Mouse (Mus musculus) limb, embryonic 14.5 days (tissue): ENCODE measurements around the gene Angptl8. TPM values are rescaled to one million over a fixed set of nuclear protein-coding genes. Genes with fewer than 3 reads are reported as not detected.
"Not testable (repeated sequence)": the region's sequence is repeated elsewhere in the genome, so short reads cannot be mapped to it uniquely, and the experiment has no call there.

ENCODE experiments used
- ATAC-seq: fragments of 200-750 bp; cut with Nextera tagmentation; 2 replicates; pipeline ENCODE4 v1.8.0; 2017; ENCODE audit warnings: low read depth, moderate number of reproducible peaks, moderate TSS enrichment; ENCODE audit not compliant: low FRiP score
- DNase-seq: peaks from one replicate; pipeline ENCODE4 v3.0.0-alpha.2; 2015; ENCODE audit warnings: low spot score
- H3K27ac ChIP-seq: fragments of 300-500 bp; sonication (generic); replicated peaks from 2 replicates; pipeline ENCODE4 v1.5.1; 2014; ENCODE audit warnings: low read depth, mild to moderate bottlenecking, low read length, moderate library complexity, mixed read lengths
- H3K27me3 ChIP-seq: fragments of 300-500 bp; sonication (generic); 2 replicates; pipeline ENCODE4 v1.6.1; 2014; ENCODE audit warnings: low read length, mixed read lengths; ENCODE audit not compliant: control insufficient read depth, insufficient read depth
- H3K36me3 ChIP-seq: fragments of 300-500 bp; sonication (generic); 2 replicates; pipeline ENCODE4 v1.6.1; 2014; ENCODE audit warnings: mild to moderate bottlenecking, low read length, moderate library complexity, mixed read lengths; ENCODE audit not compliant: control insufficient read depth, insufficient read depth
- H3K4me1 ChIP-seq: fragments of 300-500 bp; sonication (generic); 2 replicates; pipeline ENCODE4 v1.6.1; 2014; ENCODE audit warnings: antibody characterized with exemption, low read length, mixed read lengths; ENCODE audit not compliant: control insufficient read depth, insufficient read depth
- H3K4me2 ChIP-seq: fragments of 300-500 bp; sonication (generic); replicated peaks from 2 replicates; pipeline ENCODE4 v1.6.1; 2014; ENCODE audit warnings: low read depth, mild to moderate bottlenecking, low read length, moderate library complexity; ENCODE audit not compliant: severe bottlenecking
- H3K4me3 ChIP-seq: fragments of 300-500 bp; sonication (generic); replicated peaks from 2 replicates; pipeline ENCODE4 v1.5.1; 2014; ENCODE audit warnings: low read length
- H3K9ac ChIP-seq: fragments of 300-500 bp; sonication (generic); 2 replicates; pipeline ENCODE4 v1.6.1; 2014; ENCODE audit warnings: mild to moderate bottlenecking, low read depth, low read length, moderate library complexity; ENCODE audit not compliant: severe bottlenecking
- H3K9me3 ChIP-seq: fragments of 300-500 bp; sonication (generic); 2 replicates; pipeline ENCODE4 v1.6.1; 2016; ENCODE audit warnings: low read length; ENCODE audit not compliant: control insufficient read depth
- POLR2A ChIP-seq: fragments of 200-500 bp; IDR thresholded peaks from 2 replicates; pipeline ENCODE4 v1.8.0; 2012; ENCODE audit warnings: inconsistent platforms, mild to moderate bottlenecking, moderate library complexity, borderline replicate concordance; ENCODE audit not compliant: insufficient read depth, insufficient read length; ENCODE audit errors: extremely low read depth
- whole genome bisulfite sequencing: fragments of 180-500 bp; shearing (Covaris S2); extraction: QIAGEN DNeasy Blood & Tissue Kit; methylation state at CpG from one replicate; pipeline ENCODE4 v1.1.7; 2014; 5-methylcytosine and 5-hydroxymethylcytosine counted together
- polyA plus RNA-seq, 2 experiments: library from polyadenylated mRNA; depleted of rRNA in 1 of 2; stranded (reverse) in 1 of 2; unstranded in 1 of 2; fragments of >200 nt; fragmentation: Nextera tagmentation in 1 of 2; extraction: Ambion mirVana in 1 of 2; gene quantifications; 2 replicates each; pipeline versions ENCODE4 v1.2.1 to v1.2.3; 2012 to 2014

Gene Angptl8
- 0.17 TPM in 1 of 2 replicates, not detected in the other for polyA plus RNA-seq (2012; rRNA removed)
- polyA plus RNA-seq (2014; fragmentation: Nextera tagmentation; extraction: Ambion mirVana): 0.44 and 1.1 TPM in 2 replicates

GRCm38 (mm10) chr9:21835258-21835912 is at the start of gene Angptl8:
TSS of gene Angptl8 (plus strand) at chr9:21835510.
- no peak for DNase-seq
- no peak for TF ChIP-seq POLR2A
- Histone ChIP-seq H3K36me3 (peaks cover 84% of the 10 kb centered on the region), H3K4me2 (no peak within 1 kb of the TSS), H3K9ac (no peak within 1 kb of the TSS), H3K4me3 (no peak within 1 kb of the TSS), H3K9me3 (no peaks in the 10 kb centered on the region), H3K4me1 (no peaks in the 10 kb centered on the region), H3K27me3 (no peaks in the 10 kb centered on the region), H3K27ac (no peak within 1 kb of the TSS)
- 90% methylated on average over 15 of the region's 15 CpGs for WGBS
- ATAC-seq: no peak

- peaks cover 86% of the 10 kb centered on the region for H3K36me3 ChIP-seq
- not testable (repeated sequence) for H3K27me3 ChIP-seq, ATAC-seq, DNase-seq, H3K4me3 ChIP-seq, H3K4me2 ChIP-seq, H3K9ac ChIP-seq, H3K9me3 ChIP-seq, H3K4me1 ChIP-seq, H3K27ac ChIP-seq
- 82% methylated on average over 1 of the region's 2 CpGs for WGBS
Measured at GRCm38 (mm10) chr9:21786309-21786708, 49.0 kb upstream of the Angptl8 start.

GRCm38 (mm10) chr9:21786906-21787305 is 48.4 kb upstream of the Angptl8 start:
- no peaks in the 10 kb centered on the region for H3K9me3 ChIP-seq
- H3K36me3 ChIP-seq: peaks cover 86% of the 10 kb centered on the region
- peak; percentile 47; the same call in 1 of the 2 replicates for ATAC-seq

GRCm38 (mm10) chr9:21787654-21788053 is 47.7 kb upstream of the Angptl8 start:
- no peak overlapping the region for H3K27ac ChIP-seq
- peaks cover 8% of the 10 kb centered on the region; the same call in 1 of the 2 replicates for H3K4me1 ChIP-seq
- H3K4me2 ChIP-seq: no peak overlapping the region
- H3K9ac ChIP-seq: no peak overlapping the region
- peaks cover 90% of the 10 kb centered on the region for H3K36me3 ChIP-seq
- ATAC-seq: no peak
- no peak overlapping the region for H3K4me3 ChIP-seq
- WGBS: 63% methylated on average over 5 of the region's 5 CpGs
- H3K9me3 ChIP-seq: no peaks in the 10 kb centered on the region
- TF ChIP-seq POLR2A: no peak
- DNase-seq: no peak
- H3K27me3 ChIP-seq: no peaks in the 10 kb centered on the region

More at GRCm38 (mm10) chr9:21786906-21787305, 48.4 kb upstream of the Angptl8 start:
- 11% methylated on average over 6 of the region's 6 CpGs for WGBS
- Histone ChIP-seq H3K4me2 (no peak overlapping the region), H3K27ac (0 out of 2 replicates have a peak overlapping the region, but pooled peaks have one; percentile 33), H3K4me1 (peaks cover 8% of the 10 kb centered on the region; the same call in 1 of the 2 replicates), H3K9ac (no peak overlapping the region), H3K27me3 (no peaks in the 10 kb centered on the region), H3K4me3 (no peak overlapping the region)
- no peak for DNase-seq
- no peak for TF ChIP-seq POLR2A

- WGBS: 46% methylated on average over 9 of the region's 9 CpGs
- Histone ChIP-seq H3K9ac (no peak overlapping the region), H3K4me3 (no peak overlapping the region), H3K9me3 (no peaks in the 10 kb centered on the region), H3K27me3 (no peaks in the 10 kb centered on the region), H3K27ac (no peak overlapping the region), H3K4me1 (peaks cover 8% of the 10 kb centered on the region; the same call in 1 of the 2 replicates), H3K36me3 (peaks cover 93% of the 10 kb centered on the region), H3K4me2 (no peak overlapping the region)
- TF ChIP-seq POLR2A: no peak
- ATAC-seq: no peak
- DNase-seq: no peak
Measured at GRCm38 (mm10) chr9:21788234-21788633, 47.1 kb upstream of the Angptl8 start.
